ENCODE assay signal across 8 mouse cellular contexts in the genomic region with DNA sequence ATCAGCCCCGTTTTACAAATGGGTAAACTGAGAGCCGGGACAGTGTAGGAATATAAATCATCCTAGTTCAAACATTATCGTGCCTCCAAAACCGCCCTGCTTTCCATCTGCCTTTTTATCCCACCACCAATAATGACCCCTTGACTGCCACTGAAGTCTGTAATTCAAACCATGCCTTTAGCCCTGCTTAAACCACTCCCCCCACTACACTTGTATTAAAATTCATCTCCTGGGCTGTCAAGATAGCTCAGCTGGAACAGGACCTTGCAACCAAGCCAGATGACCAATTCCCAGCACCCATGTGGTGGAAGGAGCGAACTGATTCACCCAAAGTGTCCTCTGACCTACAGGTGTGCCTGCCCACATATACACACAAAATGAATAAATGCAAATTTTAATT. TPM values are rescaled to one million over a fixed set of nuclear protein-coding genes. Genes with fewer than 3 reads are reported as not detected.
DNase-seq lines count a peak whose midpoint lies in the region; ATAC-seq and TF ChIP-seq lines count a peak whose summit lies in the region.

No protein-coding gene starts in this region.

- peak overlapping the region; percentile 96; the same call in 1 of the 2 replicates for H3K4me2 ChIP-seq in limb, embryonic 11.5 days (ENCODE audit: low read depth, severe bottlenecking)
- H3K4me2 ChIP-seq in neural tube, embryonic 14.5 days (ENCODE audit: low read depth, low read length), result peak overlapping the region; percentile 29

- TF ChIP-seq CTCF in left cerebral cortex, adult 2 months (IDR thresholded peaks at IDR 0.05), result no peak

- no peak overlapping the region; the same call in 1 of the 2 replicates for H3K27ac ChIP-seq in left cerebral cortex, adult 2 months
- no peak overlapping the region for H3K27ac ChIP-seq in forebrain, embryonic 10.5 days
- no peak overlapping the region for H3K27ac ChIP-seq in limb, embryonic 11.5 days (replicated peaks; ENCODE audit: low read depth, low read length)
- no peak overlapping the region for H3K27ac ChIP-seq in neural tube, embryonic 14.5 days (ENCODE audit: low read depth, low read length)

- no peaks in the 10 kb centered on the region for H3K27me3 ChIP-seq in forebrain, embryonic 10.5 days (ENCODE audit: poor library complexity, severe bottlenecking)
- no peaks in the 10 kb centered on the region for H3K27me3 ChIP-seq in limb, embryonic 11.5 days (ENCODE audit: control insufficient read depth, insufficient read depth, low read length)
- no peaks in the 10 kb centered on the region for H3K27me3 ChIP-seq in neural tube, embryonic 14.5 days (ENCODE audit: control insufficient read depth, insufficient read depth, low read length)

- 25% methylated on average over 5 of the region's 5 CpGs for WGBS in forebrain, embryonic 10.5 days
- 21% methylated on average over 5 of the region's 5 CpGs for WGBS in limb, embryonic 11.5 days
- 20% methylated on average over 5 of the region's 5 CpGs for WGBS in neural tube, embryonic 14.5 days

- H3K36me3 ChIP-seq in forebrain, embryonic 10.5 days (replicated peaks), result 0 out of 2 replicates have a peak, but pooled peaks cover 2% of the 10 kb centered on the region
- H3K36me3 ChIP-seq in limb, embryonic 11.5 days (ENCODE audit: control insufficient read depth, insufficient read depth, low read length), result no peaks in the 10 kb centered on the region
- H3K36me3 ChIP-seq in neural tube, embryonic 14.5 days (ENCODE audit: control insufficient read depth, insufficient read depth, low read length), result no peaks in the 10 kb centered on the region

- no peak overlapping the region for H3K9ac ChIP-seq in limb, embryonic 11.5 days (ENCODE audit: low read length)
- 0 out of 2 replicates have a peak overlapping the region, but pooled peaks have one; percentile 87 for H3K9ac ChIP-seq in neural tube, embryonic 14.5 days (replicated peaks; ENCODE audit: low read depth, low read length)

- intact Hi-C loops in left cerebral cortex, adult 2 months (cut with DNase I), result loop anchor here (5.0 kb wide), 1 partner anchor 313 kb away; no protein-coding TSS in a partner anchor

- DNase-seq in left cerebral cortex, adult 2 months (ENCODE audit: extremely low spot score in 1 of 2, low spot score in 2 of 2), result no peak
- DNase-seq in left cerebral cortex, adult 11 months (ENCODE audit: low spot score), result no peak
- DNase-seq in forebrain, embryonic 10.5 days (ENCODE audit: extremely low spot score, low spot score), result no peak
- no peak for DNase-seq in limb, embryonic 11.5 days (ENCODE audit: low spot score)
- no peak for DNase-seq in right cerebral cortex, postnatal 4 days
- no peak for DNase-seq in cerebellum, postnatal 14 days
- DNase-seq in lung, postnatal 25 days (ENCODE audit: low spot score), result no peak

- H3K9me3 ChIP-seq in forebrain, embryonic 10.5 days, result no peaks in the 10 kb centered on the region
- H3K9me3 ChIP-seq in limb, embryonic 11.5 days (ENCODE audit: control insufficient read depth, low read length), result no peaks in the 10 kb centered on the region
- no peaks in the 10 kb centered on the region for H3K9me3 ChIP-seq in neural tube, embryonic 14.5 days (ENCODE audit: control insufficient read depth, low read length)

- peak; percentile 71 for ATAC-seq in limb, embryonic 11.5 days (ENCODE audit: insufficient number of reproducible peaks, low FRiP score, low TSS enrichment, low read depth)
- ATAC-seq in neural tube, embryonic 14.5 days (ENCODE audit: low read depth), result peak; percentile 52

- peaks cover 16% of the 10 kb centered on the region for H3K4me1 ChIP-seq in forebrain, embryonic 10.5 days
- H3K4me1 ChIP-seq in limb, embryonic 11.5 days (ENCODE audit: control insufficient read depth, insufficient read depth, low read length), result peaks cover 6% of the 10 kb centered on the region
- peaks cover 8% of the 10 kb centered on the region for H3K4me1 ChIP-seq in neural tube, embryonic 14.5 days (ENCODE audit: control insufficient read depth, insufficient read depth, low read length)

- peak overlapping the region; percentile 80; the same call in 1 of the 2 replicates for H3K4me3 ChIP-seq in left cerebral cortex, adult 2 months
- peak overlapping the region; percentile 87 for H3K4me3 ChIP-seq in forebrain, embryonic 10.5 days
- H3K4me3 ChIP-seq in limb, embryonic 11.5 days (ENCODE audit: low read depth, low read length), result peak overlapping the region; percentile 96; the same call in 1 of the 2 replicates
- H3K4me3 ChIP-seq in neural tube, embryonic 14.5 days (ENCODE audit: low read depth, low read length), result peak overlapping the region; percentile 92

RNA-seq across cellular contexts. Expression of gene Vps13d, which starts 0.4 kb away (rescaled TPM):
- total RNA-seq in left cerebral cortex, adult 2 months (2021), result 10 to 100 TPM; 63.2 to 64.4 TPM
- 4.4 and 5.8 TPM in 2 replicates for polyA plus RNA-seq in forebrain, embryonic 10.5 days (2016; fragmentation: Nextera tagmentation; extraction: Ambion mirVana)
- 11.8 and 14.2 TPM in 2 replicates for polyA plus RNA-seq in limb, embryonic 11.5 days (2014; fragmentation: Nextera tagmentation; extraction: Ambion mirVana)
- 12.9 and 17.8 TPM in 2 replicates for polyA plus RNA-seq in neural tube, embryonic 14.5 days (2014; fragmentation: Nextera tagmentation; extraction: Ambion mirVana)

RNA-seq across cellular contexts. Expression of gene Tnfrsf1b, which starts 51.5 kb away (rescaled TPM):
- total RNA-seq in left cerebral cortex, adult 2 months (2021), result 1 to 10 TPM; 2.9 to 3.1 TPM
- polyA plus RNA-seq in forebrain, embryonic 10.5 days (2016; fragmentation: Nextera tagmentation; extraction: Ambion mirVana), result 2.1 and 2.5 TPM in 2 replicates
- 2.2 TPM in 2 replicates for polyA plus RNA-seq in limb, embryonic 11.5 days (2014; fragmentation: Nextera tagmentation; extraction: Ambion mirVana)
- 3.6 and 4.6 TPM in 2 replicates for polyA plus RNA-seq in neural tube, embryonic 14.5 days (2014; fragmentation: Nextera tagmentation; extraction: Ambion mirVana)
